Mouse (Mus musculus): ENCODE data around the gene Cnot8. TPM values are rescaled to one million over a fixed set of nuclear protein-coding genes. Genes with fewer than 3 reads are reported as not detected.

Gene Cnot8
- total RNA-seq, 2 experiments from 2014 or later, result 52.7 to 54.5 TPM

- DNase-seq (ENCODE audit: extremely low spot score in 1 of 2, low spot score in 1 of 2), result peak in 1 of 2 experiments; percentile 14
Observed at GRCm38 (mm10) chr11:58143704-58144426, 39.9 kb downstream of the Cnot8 start.

DNA sequence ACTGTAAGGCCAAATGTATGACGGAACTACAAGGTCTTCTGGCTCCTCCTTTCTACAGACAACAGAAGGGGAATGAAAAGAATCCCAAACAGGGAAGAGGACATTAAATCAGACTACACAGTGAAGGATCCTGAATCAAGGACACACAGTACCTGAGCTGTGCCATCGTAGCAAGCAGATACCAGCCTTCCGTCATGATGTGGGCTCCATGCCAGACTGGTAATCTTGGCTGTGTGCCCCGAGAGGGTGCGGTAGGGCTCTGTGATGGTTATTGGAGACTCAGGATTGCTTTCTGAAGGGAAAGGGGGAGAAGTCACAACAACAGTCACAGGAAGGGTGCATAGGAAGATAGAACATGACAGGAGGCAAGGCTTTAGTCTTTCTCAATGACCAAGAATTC lies 42.3 kb downstream of the Cnot8 start:
- no peak for DNase-seq (ENCODE audit: extremely low spot score in 1 of 2, low spot score in 1 of 2)

DNA sequence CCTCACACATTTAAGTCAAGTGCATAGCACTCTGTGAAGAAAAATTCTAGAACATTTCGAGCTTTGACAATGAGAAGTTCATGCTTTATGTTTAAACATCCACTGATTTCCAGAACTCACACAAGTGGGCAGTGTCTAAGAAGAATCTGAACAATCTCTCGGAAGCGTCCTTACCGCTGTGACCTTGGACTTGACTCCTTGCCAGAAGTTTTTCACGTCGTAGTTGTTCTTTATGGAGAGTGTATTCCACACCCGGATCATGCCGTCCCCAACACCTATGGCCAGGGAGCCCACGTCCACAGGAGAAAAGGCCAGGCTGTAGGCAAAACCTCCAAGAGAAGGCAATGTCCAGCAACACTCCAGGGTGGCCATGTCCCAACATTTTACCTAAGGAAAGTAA lies 51.5 kb downstream of the Cnot8 start:
- no peak for DNase-seq (ENCODE audit: extremely low spot score in 1 of 2, low spot score in 1 of 2)

DNA sequence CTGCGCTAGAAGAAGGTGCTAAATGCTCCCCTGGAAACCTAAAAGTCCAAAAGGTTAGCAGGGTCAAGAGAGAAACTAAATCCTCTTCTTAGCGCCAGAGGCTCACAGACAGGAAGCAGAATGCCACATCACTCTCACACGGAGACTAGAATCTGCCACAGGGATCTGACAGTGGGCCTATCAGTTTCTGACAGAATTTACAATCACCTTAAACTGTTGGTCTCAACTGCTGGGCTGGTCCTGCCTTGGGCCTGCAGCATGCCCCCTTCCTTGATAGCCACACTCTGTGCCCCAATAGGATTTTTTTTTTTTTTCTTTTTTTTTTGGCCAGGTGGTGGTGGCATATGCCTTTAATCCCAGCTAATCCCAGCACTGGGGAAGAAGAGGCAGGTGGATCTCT lies 52.9 kb downstream of the Cnot8 start:
- DNase-seq (ENCODE audit: extremely low spot score in 1 of 2, low spot score in 1 of 2), result no peak

DNA sequence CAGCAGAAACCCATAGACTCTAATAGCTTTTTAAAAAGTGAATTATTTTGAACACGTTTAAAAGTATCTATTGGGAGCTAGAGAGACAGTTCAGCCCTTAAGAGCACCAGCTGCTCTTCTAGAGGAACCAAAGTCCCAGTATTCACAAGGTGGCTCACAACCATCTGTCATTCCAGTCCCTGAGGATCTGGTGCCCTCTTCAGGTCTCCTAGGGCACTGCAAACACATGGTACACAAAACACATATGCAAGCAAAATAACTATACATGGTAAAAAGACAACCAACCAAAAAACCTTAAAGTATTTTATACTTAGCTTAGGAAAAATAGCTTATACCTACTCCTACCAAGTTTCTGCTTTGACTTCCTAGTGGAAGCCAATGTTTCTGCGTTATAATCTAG lies 61.1 kb downstream of the Cnot8 start:
- DNase-seq (ENCODE audit: extremely low spot score in 1 of 2, low spot score in 1 of 2), result no peak

DNA sequence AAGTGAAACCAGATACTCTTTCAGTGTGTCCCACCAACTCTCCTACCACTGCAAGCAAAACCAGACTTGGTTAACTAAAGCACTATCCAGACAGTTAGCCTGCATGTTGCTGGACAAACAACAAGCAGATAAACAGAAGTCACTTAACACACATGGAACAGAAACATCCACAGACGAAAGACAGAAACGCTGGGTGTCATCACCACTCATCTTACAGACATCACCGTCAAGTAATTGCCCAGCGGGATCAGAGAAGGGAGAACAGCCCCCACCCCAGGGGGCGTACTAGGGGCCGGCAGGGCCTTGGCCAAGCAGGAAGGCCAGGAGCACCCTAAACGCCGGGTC lies 63.8 kb downstream of the Cnot8 start:
- DNase-seq (ENCODE audit: extremely low spot score in 1 of 2, low spot score in 1 of 2), result no peak

Other genes with a start within 250 kb of the Cnot8 start
- gene Larp1, start 95.1 kb upstream of the Cnot8 start, total RNA-seq (2021), result 10 to 100 TPM; 84.6 to 93.1 TPM
- gene Gm12248, start 11.0 kb upstream of the Cnot8 start, total RNA-seq (2021), result not detected
- gene Gemin5, start 64.4 kb downstream of the Cnot8 start, total RNA-seq (2021), result 10 to 100 TPM; 19.2 to 20.6 TPM
- gene Mrpl22, start 67.5 kb downstream of the Cnot8 start, total RNA-seq (2021), result 10 to 100 TPM; 28.3 to 34.8 TPM
- gene Igtp, start 95.4 kb downstream of the Cnot8 start, total RNA-seq (2021), result 1 to 10 TPM; 1.2 to 1.5 TPM
- 1 to 10 TPM; 1.3 to 2.1 TPM for gene Irgm2, start 95.5 kb downstream of the Cnot8 start, total RNA-seq (2021)
- gene 4930438A08Rik, start 170.6 kb downstream of the Cnot8 start, total RNA-seq (2021), result not detected
- gene Zfp692, start 202.9 kb downstream of the Cnot8 start, total RNA-seq (2021), result 10 to 100 TPM; 19.3 to 28.6 TPM
- 10 to 100 TPM; 45.9 to 47.7 TPM for gene Zfp672, start 226.2 kb downstream of the Cnot8 start, total RNA-seq (2021)
- gene Sh3bp5l, start 226.6 kb downstream of the Cnot8 start, total RNA-seq (2021), result 10 to 100 TPM; 55.1 to 55.8 TPM

Data from layer of hippocampus, postnatal 25 days (tissue).